Mouse (Mus musculus) frontal cortex, adult (tissue): ENCODE data around the gene Bean1.

Experiments
- ATAC-seq: cut with Nextera tagmentation; 2 replicates; pipeline ENCODE4 v1.9.2; 2017; ENCODE audit warnings: mild to moderate bottlenecking, moderate library complexity, mixed read lengths; ENCODE audit not compliant: low TSS enrichment

Gene Bean1

GRCm38 (mm10) chr8:104171050-104171620 is 893 bp downstream of the Bean1 start:
- no peak; the same call in none of the 2 replicates for ATAC-seq

GRCm38 (mm10) chr8:104172420-104172819 is 2.2 kb downstream of the Bean1 start:
- no peak for ATAC-seq

- no peak for ATAC-seq
Measured at GRCm38 (mm10) chr8:104175848-104176527, 5.7 kb downstream of the Bean1 start.

DNA sequence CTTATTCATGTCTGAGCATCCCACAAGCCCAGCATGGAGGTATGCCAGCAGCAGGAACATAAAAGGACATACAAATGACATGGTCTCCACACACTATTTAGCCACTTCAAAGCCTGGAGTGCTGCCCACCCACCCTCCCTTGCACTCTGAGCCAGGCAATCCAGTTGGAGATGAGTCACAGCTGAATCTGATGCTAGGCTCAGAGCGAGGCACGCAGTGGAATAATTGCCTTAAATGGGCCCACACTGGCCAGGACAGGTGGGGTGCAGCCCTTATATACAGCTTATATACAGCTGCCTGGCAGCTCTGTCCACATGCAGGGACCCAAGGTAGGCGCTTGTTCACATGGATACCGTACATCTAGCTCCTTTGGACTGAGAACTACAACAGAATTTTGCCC is 6.8 kb downstream of the Bean1 start:
- ATAC-seq, result peak; percentile 92

GRCm38 (mm10) chr8:104184905-104185304 is 14.7 kb downstream of the Bean1 start:
- ATAC-seq, result no peak

DNA sequence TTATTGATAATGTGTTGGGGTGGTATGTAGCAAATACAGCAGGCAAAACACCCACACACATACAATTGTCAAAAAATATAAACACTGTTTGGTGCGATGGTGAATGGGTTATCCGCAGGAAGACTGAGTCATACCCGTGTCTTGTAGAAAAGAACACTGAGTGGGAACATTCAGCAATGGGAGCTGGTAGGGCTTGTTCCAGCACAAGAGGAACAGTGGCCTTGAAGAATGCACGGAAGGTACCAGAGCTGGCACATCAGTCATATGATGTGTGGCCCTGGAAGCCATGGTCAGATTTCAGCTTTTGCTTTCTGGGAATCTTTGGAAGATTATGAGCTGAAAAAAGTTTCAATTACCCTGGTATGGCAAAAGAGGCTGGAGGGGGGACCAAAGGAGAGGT is 16.6 kb downstream of the Bean1 start:
- ATAC-seq, result peak; percentile 53; the same call in 1 of the 2 replicates

GRCm38 (mm10) chr8:104187622-104188021 is 17.4 kb downstream of the Bean1 start:
- ATAC-seq, result peak; percentile 79

- no peak for ATAC-seq
Measured at GRCm38 (mm10) chr8:104188459-104188858, 18.2 kb downstream of the Bean1 start.

DNA sequence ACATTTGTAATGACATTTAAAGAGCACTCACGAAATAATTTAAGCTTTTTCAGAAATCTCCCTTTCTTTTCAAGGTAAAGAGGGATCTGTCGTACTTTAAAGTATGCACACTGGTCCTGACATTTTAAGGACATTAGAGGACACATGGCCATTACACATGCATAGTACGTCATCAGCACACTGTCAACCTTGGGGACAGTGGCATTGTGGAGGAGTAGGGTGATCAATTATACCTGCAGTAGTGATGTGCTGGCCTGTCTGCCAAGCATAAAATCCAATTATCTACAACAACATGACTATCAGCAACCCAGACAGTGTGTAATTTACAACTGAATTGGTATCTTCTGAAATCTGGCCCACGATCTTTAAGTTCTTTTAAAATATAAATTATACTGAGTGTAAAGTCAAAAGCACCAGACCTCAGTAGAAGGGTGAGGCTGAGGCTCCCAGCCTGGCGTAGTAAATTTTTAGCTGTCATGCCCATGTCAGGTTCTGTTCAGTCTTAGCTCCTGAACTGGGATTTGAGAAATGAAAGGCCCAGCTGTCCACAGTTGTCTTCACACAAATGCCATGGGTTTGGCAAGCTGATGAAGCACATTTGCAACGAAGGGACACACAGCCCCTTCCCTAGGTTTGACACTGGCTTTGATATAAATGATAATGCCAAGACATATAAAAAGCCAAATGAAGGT is 20.7 kb downstream of the Bean1 start:
- ATAC-seq, result no peak

- ATAC-seq, result peak; percentile 39; the same call in 1 of the 2 replicates
Measured at GRCm38 (mm10) chr8:104191496-104191895, 21.3 kb downstream of the Bean1 start.

GRCm38 (mm10) chr8:104199802-104200201 is 29.6 kb downstream of the Bean1 start:
- no peak for ATAC-seq

- ATAC-seq, result no peak
Measured at GRCm38 (mm10) chr8:104201622-104202021, 31.4 kb downstream of the Bean1 start.

DNA sequence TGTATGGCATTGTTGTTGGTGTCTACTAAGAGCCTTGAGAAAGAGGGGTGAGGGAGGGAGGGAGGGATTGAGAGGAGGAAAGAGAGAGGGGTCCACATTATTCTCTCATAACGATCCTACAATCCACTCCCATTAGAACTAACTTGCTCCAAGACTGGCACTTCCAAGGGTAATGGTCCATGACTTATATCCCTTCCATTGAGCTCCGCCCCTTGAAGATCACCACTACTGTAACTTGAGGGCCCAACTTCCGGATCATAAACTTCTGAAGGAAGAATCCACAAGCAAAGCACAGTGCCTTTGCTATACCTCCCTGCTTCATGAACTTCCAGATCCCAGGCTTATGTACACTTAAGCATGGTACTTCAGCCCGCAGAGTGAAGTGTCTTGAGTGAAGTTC is 32.1 kb downstream of the Bean1 start:
- no peak for ATAC-seq

DNA sequence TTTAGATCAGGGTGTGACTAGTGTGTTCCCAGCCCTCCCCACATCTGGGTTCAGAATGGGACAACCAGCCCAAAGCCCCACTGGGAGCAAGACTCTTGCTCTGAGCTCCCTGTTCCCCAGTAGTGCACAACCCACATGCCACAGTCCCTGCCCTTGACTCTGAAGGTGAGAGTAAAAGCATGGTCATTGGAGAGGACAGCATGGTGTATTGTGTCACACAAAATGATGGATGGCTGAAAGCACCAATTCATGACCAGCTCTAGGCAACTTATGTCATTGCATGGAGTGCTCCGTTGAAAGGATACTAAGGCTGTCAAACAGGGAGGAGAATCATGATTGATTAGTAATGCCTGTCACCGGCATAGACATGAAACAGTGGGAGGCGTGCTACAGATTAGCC is 35.0 kb downstream of the Bean1 start:
- no peak for ATAC-seq

DNA sequence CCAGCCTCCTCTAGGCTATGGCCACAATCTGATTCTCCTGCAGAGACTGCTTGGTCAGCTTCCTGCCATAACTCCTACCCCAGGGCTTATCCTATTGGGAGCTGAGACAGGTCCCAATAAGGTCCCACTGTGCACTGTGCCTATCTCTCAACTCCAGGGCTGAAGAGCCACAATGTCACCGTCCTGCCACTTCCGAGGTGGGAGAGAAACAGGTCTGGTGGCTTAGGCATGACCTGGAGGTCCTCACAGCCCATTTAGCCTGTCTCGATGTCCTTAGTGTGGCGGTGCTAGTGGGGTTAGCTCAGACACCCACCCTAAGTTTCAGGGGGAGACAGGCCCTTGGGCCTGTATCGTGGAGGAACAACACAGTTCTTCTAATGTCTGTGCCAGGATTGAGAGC is 47.4 kb downstream of the Bean1 start:
- no peak for ATAC-seq

DNA sequence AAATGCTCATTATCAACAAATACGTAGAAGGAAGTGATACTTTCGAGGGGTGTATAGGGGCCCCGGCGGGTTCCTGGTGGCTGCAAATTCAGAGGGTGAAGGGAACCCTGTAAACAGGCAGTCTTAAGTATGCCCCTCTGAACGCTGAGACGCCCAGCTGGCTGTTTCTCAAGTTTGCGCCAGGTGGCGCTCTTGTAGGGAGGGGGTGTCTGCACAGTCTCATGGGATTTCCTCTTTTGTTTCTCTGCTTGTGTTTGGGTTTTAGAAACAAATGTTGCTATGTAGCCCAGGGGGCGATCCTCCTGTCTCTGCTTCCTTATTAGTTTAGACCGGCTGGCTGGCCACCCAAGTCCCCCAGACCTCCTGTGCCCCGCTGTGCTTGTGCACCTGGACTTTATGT is 48.8 kb downstream of the Bean1 start:
- peak; percentile 56 for ATAC-seq

GRCm38 (mm10) chr8:104219806-104220205 is 49.6 kb downstream of the Bean1 start:
- peak; percentile 62 for ATAC-seq

DNA sequence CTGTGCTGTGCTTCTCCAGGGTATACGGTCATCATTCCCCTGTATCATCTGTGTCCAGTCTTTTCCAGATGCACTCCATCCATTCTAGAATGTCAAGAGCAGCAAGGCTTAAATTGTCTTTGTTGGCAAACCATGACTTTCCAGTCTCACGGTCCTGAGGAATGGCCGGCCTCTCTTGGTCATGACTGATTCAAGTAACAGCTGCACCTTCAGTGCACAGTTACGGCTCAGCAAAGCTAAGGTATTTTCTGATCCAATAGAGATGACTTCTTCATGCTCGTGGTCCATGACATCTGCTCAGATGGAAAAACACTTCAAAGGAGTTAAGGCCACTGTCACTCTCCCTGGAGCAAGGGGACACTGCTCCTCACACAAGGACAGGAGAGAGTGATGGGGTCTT is 56.8 kb downstream of the Bean1 start:
- no peak for ATAC-seq

GRCm38 (mm10) chr8:104230377-104230776 is 60.1 kb downstream of the Bean1 start:
- ATAC-seq, result no peak

- no peak for ATAC-seq
Measured at GRCm38 (mm10) chr8:104232039-104232438, 61.8 kb downstream of the Bean1 start.

GRCm38 (mm10) chr8:104232919-104233318 is 62.7 kb downstream of the Bean1 start:
- no peak for ATAC-seq

GRCm38 (mm10) chr8:104234573-104234972 is 64.3 kb downstream of the Bean1 start:
- ATAC-seq, result peak; percentile 71

GRCm38 (mm10) chr8:104239418-104239861 is 69.2 kb downstream of the Bean1 start:
- ATAC-seq, result no peak
